Mouse (Mus musculus) lung, embryonic 16.5 days (tissue): ENCODE results near the gene Sh3bgrl. TPM values are rescaled to one million over a fixed set of nuclear protein-coding genes. Genes with fewer than 3 reads are reported as not detected.
A peak's percentile ranks its signal among the peaks of the same experiment; 100 is the strongest.

ENCODE experiments used
- ATAC-seq: fragments of 200-750 bp; cut with Nextera tagmentation; 2 replicates; pipeline ENCODE4 v1.8.0; 2017; ENCODE audit warnings: low read depth, mild to moderate bottlenecking, moderate library complexity
- H3K27ac ChIP-seq: fragments of 300-500 bp; sonication (generic); 2 replicates; pipeline ENCODE4 v1.5.1; 2014; ENCODE audit warnings: mild to moderate bottlenecking, control low read depth, low read length
- H3K27me3 ChIP-seq: fragments of 300-500 bp; sonication (generic); 2 replicates; pipeline ENCODE4 v1.6.1; 2014; ENCODE audit warnings: low read depth, low read length, mixed read lengths; ENCODE audit not compliant: control insufficient read depth, insufficient read depth
- H3K36me3 ChIP-seq: fragments of 300-500 bp; sonication (generic); 2 replicates; pipeline ENCODE4 v1.6.1; 2014; ENCODE audit warnings: low read length; ENCODE audit not compliant: control insufficient read depth, insufficient read depth
- H3K4me1 ChIP-seq: fragments of 300-500 bp; sonication (generic); replicated peaks from 2 replicates; pipeline ENCODE4 v1.6.1; 2014; ENCODE audit warnings: low read length, mixed read lengths; ENCODE audit not compliant: control insufficient read depth, insufficient read depth
- H3K4me2 ChIP-seq: fragments of 300-500 bp; sonication (generic); 2 replicates; pipeline ENCODE4 v1.6.1; 2014; ENCODE audit warnings: low read depth, low read length, control low read depth
- H3K4me3 ChIP-seq: fragments of 300-500 bp; sonication (generic); 2 replicates; pipeline ENCODE4 v1.5.1; 2014; ENCODE audit warnings: mild to moderate bottlenecking, low read length, control low read depth
- H3K9ac ChIP-seq: fragments of 300-500 bp; sonication (generic); 2 replicates; pipeline ENCODE4 v1.6.1; 2014; ENCODE audit warnings: low read length, control low read depth
- H3K9me3 ChIP-seq: fragments of 300-500 bp; sonication (generic); 2 replicates; pipeline ENCODE4 v1.6.1; 2016; ENCODE audit warnings: low read length; ENCODE audit not compliant: control insufficient read depth
- WGBS: fragments of 180-500 bp; shearing (Covaris S2); extraction: QIAGEN DNeasy Blood & Tissue Kit; methylation state at CpG from one replicate; pipeline ENCODE4 v1.1.7; 2014; 5-methylcytosine and 5-hydroxymethylcytosine counted together
- polyA plus RNA-seq: library from polyadenylated mRNA; unstranded; fragments of >200 nt; fragmentation: Nextera tagmentation; extraction: Ambion mirVana; gene quantifications from 2 replicates; pipeline ENCODE4 v1.2.1, GENCODE M21; 2015

Gene Sh3bgrl
- polyA plus RNA-seq, 1 experiment from 2014 or later: 265 TPM

- no peak overlapping the region for H3K4me3 ChIP-seq
- no peak overlapping the region for H3K27ac ChIP-seq
- no peaks in the 10 kb centered on the region for H3K27me3 ChIP-seq
- no peaks in the 10 kb centered on the region for H3K9me3 ChIP-seq
- WGBS: 59% methylated on average over 1 of the region's 1 CpGs
- no peak overlapping the region for H3K4me2 ChIP-seq
- no peak overlapping the region for H3K9ac ChIP-seq
- no peaks in the 10 kb centered on the region for H3K36me3 ChIP-seq
- ATAC-seq: no peak
- peaks cover 6% of the 10 kb centered on the region for H3K4me1 ChIP-seq
These were observed 31.7 kb downstream of the Sh3bgrl start for GRCm38 (mm10) chrX:109126847-109127246.

DNA sequence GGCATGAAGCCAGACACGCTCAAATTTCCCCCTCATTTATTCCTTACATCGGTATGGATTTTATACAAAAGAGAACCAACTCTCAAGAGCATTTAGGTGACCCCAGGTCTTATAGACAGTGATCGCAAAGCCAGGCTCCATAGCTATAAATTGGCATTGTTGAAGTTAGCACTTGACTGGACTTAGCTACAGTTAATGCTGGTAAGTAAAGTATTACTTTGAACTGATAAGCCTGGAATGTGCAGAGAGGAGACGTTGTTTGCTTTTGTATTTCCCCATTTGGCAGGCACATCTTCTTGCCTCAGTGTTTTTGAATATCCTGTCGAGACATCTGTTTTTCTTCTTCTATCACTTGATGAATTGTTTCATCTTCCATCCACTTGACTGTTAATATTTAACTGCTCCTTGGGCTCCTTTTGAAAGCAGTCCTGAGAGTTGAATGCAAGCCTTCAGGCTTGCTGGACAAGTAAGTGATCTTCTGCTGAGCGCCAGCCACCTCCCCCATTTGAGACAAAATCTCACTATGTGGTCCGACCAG lies 32.5 kb downstream of the Sh3bgrl start:
- Histone ChIP-seq H3K36me3 (no peaks in the 10 kb centered on the region), H3K4me1 (peaks cover 2% of the 10 kb centered on the region; the same call in 1 of the 2 replicates), H3K9me3 (no peaks in the 10 kb centered on the region), H3K27ac (peak overlapping the region; percentile 77), H3K4me3 (no peak overlapping the region; the same call in 1 of the 2 replicates), H3K9ac (no peak overlapping the region), H3K27me3 (no peaks in the 10 kb centered on the region), H3K4me2 (peak overlapping the region; percentile 31)
- ATAC-seq: peak; percentile 76
- WGBS: 19% methylated on average over 7 of the region's 7 CpGs

- no peak for ATAC-seq
- Histone ChIP-seq H3K9ac (no peak overlapping the region), H3K27ac (no peak overlapping the region), H3K36me3 (no peaks in the 10 kb centered on the region), H3K27me3 (no peaks in the 10 kb centered on the region), H3K4me1 (no peaks in the 10 kb centered on the region; the same call in 1 of the 2 replicates), H3K4me3 (no peak overlapping the region), H3K9me3 (no peaks in the 10 kb centered on the region), H3K4me2 (no peak overlapping the region)
- 71% methylated on average over 1 of the region's 1 CpGs for WGBS
These were observed 34.9 kb downstream of the Sh3bgrl start for GRCm38 (mm10) chrX:109130066-109130465.

GRCm38 (mm10) chrX:109131834-109132233 lies 36.7 kb downstream of the Sh3bgrl start:
- H3K9me3 ChIP-seq: no peaks in the 10 kb centered on the region
- no peak overlapping the region for H3K4me2 ChIP-seq
- H3K36me3 ChIP-seq: no peaks in the 10 kb centered on the region
- no peaks in the 10 kb centered on the region for H3K27me3 ChIP-seq
- no peaks in the 10 kb centered on the region for H3K4me1 ChIP-seq
- WGBS: 67% methylated on average over 2 of the region's 2 CpGs
- no peak overlapping the region for H3K9ac ChIP-seq
- ATAC-seq: peak; percentile 53
- peak overlapping the region; percentile 74 for H3K27ac ChIP-seq
- H3K4me3 ChIP-seq: no peak overlapping the region

GRCm38 (mm10) chrX:109132463-109132862 lies 37.3 kb downstream of the Sh3bgrl start:
- Histone ChIP-seq H3K36me3 (no peaks in the 10 kb centered on the region), H3K9ac (no peak overlapping the region), H3K4me2 (no peak overlapping the region), H3K4me3 (no peak overlapping the region), H3K4me1 (no peaks in the 10 kb centered on the region), H3K9me3 (no peaks in the 10 kb centered on the region), H3K27me3 (no peaks in the 10 kb centered on the region), H3K27ac (peak overlapping the region; percentile 74)
- ATAC-seq: peak; percentile 75
- 50% methylated on average over 1 of the region's 1 CpGs for WGBS

- Histone ChIP-seq H3K27ac (peak overlapping the region; percentile 31; the same call in 1 of the 2 replicates), H3K9ac (no peak overlapping the region), H3K36me3 (no peaks in the 10 kb centered on the region), H3K4me2 (no peak overlapping the region), H3K4me1 (no peaks in the 10 kb centered on the region), H3K4me3 (no peak overlapping the region), H3K9me3 (no peaks in the 10 kb centered on the region), H3K27me3 (no peaks in the 10 kb centered on the region)
- no peak for ATAC-seq
- WGBS: 45% methylated on average over 2 of the region's 2 CpGs
These were observed 38.3 kb downstream of the Sh3bgrl start for GRCm38 (mm10) chrX:109133500-109133899.

DNA sequence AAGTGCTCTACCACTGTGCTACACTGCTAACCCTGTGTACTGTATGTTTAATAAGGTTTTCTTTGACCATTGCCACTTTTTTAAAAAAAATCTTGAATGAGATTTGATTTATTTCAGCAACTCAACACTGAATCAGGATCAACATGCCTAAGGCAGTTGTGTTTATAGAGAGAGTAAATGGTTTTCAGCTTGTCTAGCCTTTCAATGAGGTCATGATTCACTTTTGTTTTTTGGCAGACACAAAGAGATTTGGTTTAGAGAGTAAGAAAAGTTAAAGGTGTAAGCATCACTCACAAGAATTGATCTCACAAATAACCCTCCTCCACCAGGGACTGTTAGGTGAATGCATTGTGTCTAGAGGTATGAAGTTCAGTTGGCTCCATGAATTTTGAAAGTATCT lies 41.1 kb downstream of the Sh3bgrl start:
- no peak for ATAC-seq
- H3K27me3 ChIP-seq: no peaks in the 10 kb centered on the region
- H3K4me1 ChIP-seq: no peaks in the 10 kb centered on the region
- no peaks in the 10 kb centered on the region for H3K9me3 ChIP-seq
- no peaks in the 10 kb centered on the region for H3K36me3 ChIP-seq
- H3K4me2 ChIP-seq: no peak overlapping the region
- no peak overlapping the region for H3K27ac ChIP-seq
- no peak overlapping the region for H3K9ac ChIP-seq
- no peak overlapping the region for H3K4me3 ChIP-seq

GRCm38 (mm10) chrX:109136820-109137219 lies 41.7 kb downstream of the Sh3bgrl start:
- no peaks in the 10 kb centered on the region for H3K4me1 ChIP-seq
- no peak for ATAC-seq
- H3K36me3 ChIP-seq: no peaks in the 10 kb centered on the region
- H3K4me3 ChIP-seq: no peak overlapping the region
- H3K27ac ChIP-seq: no peak overlapping the region
- H3K4me2 ChIP-seq: no peak overlapping the region
- no peak overlapping the region for H3K9ac ChIP-seq
- WGBS: 47% methylated on average over 2 of the region's 2 CpGs
- no peaks in the 10 kb centered on the region for H3K9me3 ChIP-seq
- no peaks in the 10 kb centered on the region for H3K27me3 ChIP-seq

GRCm38 (mm10) chrX:109137295-109137694 lies 42.1 kb downstream of the Sh3bgrl start:
- no peak overlapping the region for H3K9ac ChIP-seq
- H3K27me3 ChIP-seq: no peaks in the 10 kb centered on the region
- H3K36me3 ChIP-seq: no peaks in the 10 kb centered on the region
- H3K4me2 ChIP-seq: no peak overlapping the region
- no peaks in the 10 kb centered on the region for H3K4me1 ChIP-seq
- no peaks in the 10 kb centered on the region for H3K9me3 ChIP-seq
- WGBS: 48% methylated on average over 2 of the region's 2 CpGs
- no peak overlapping the region for H3K4me3 ChIP-seq
- no peak for ATAC-seq
- no peak overlapping the region for H3K27ac ChIP-seq
